Mouse (Mus musculus) intestine, embryonic 14.5 days (tissue): ENCODE measurements around the gene Naxd. TPM values are rescaled to one million over a fixed set of nuclear protein-coding genes. Genes with fewer than 3 reads are reported as not detected.
A peak's percentile ranks its signal among the peaks of the same experiment; 100 is the strongest.

Experiments
- ATAC-seq: fragments of 200-750 bp; cut with Nextera tagmentation; replicated peaks from 2 replicates; pipeline ENCODE4 v1.8.0; 2017; ENCODE audit warnings: low read depth, moderate number of reproducible peaks, moderate TSS enrichment, moderate library complexity; ENCODE audit not compliant: low FRiP score, low TSS enrichment
- DNase-seq: peaks from one replicate; pipeline ENCODE4 v3.0.0-alpha.2; 2018; ENCODE audit warnings: low spot score
- H3K27ac ChIP-seq: fragments of 300-500 bp; sonication (generic); 2 replicates; pipeline ENCODE4 v1.5.1; 2014; ENCODE audit warnings: low read depth, mild to moderate bottlenecking, control low read depth
- H3K27me3 ChIP-seq: fragments of 300-500 bp; sonication (generic); replicated peaks from 2 replicates; pipeline ENCODE4 v1.6.1; 2014; ENCODE audit warnings: low read length, control low read depth; ENCODE audit not compliant: control insufficient read depth, insufficient read depth
- H3K36me3 ChIP-seq: fragments of 300-500 bp; sonication (generic); 2 replicates; pipeline ENCODE4 v1.6.1; 2014; ENCODE audit warnings: low read length, control low read depth; ENCODE audit not compliant: control insufficient read depth, insufficient read depth
- H3K4me1 ChIP-seq: fragments of 300-500 bp; sonication (generic); replicated peaks from 2 replicates; pipeline ENCODE4 v1.6.1; 2014; ENCODE audit warnings: low read length, control low read depth, mixed read lengths; ENCODE audit not compliant: control insufficient read depth, insufficient read depth
- H3K4me2 ChIP-seq: fragments of 300-500 bp; sonication (generic); 2 replicates; pipeline ENCODE4 v1.6.1; 2014; ENCODE audit warnings: low read length
- H3K4me3 ChIP-seq: fragments of 300-500 bp; sonication (generic); 2 replicates; pipeline ENCODE4 v1.5.1; 2014; ENCODE audit warnings: low read depth, low read length, control low read depth, mixed read lengths
- H3K9ac ChIP-seq: fragments of 300-500 bp; sonication (generic); 2 replicates; pipeline ENCODE4 v1.6.1; 2014; ENCODE audit warnings: mild to moderate bottlenecking, low read length
- H3K9me3 ChIP-seq: fragments of 300-500 bp; sonication (generic); 2 replicates; pipeline ENCODE4 v1.6.1; 2016; ENCODE audit warnings: low read length, control low read depth; ENCODE audit not compliant: control insufficient read depth
- WGBS: fragments of 180-500 bp; shearing (Covaris S2); extraction: QIAGEN DNeasy Blood & Tissue Kit; methylation state at CpG from one replicate; pipeline ENCODE4 v1.1.7; 2014; 5-methylcytosine and 5-hydroxymethylcytosine counted together
- polyA plus RNA-seq: library from polyadenylated mRNA; unstranded; fragments of >200 nt; fragmentation: Nextera tagmentation; extraction: Ambion mirVana; gene quantifications from 2 replicates; pipeline ENCODE4 v1.2.1, GENCODE M21; 2014

Naxd gene
- polyA plus RNA-seq, 1 experiment from 2014 or later, result 109 TPM

- H3K4me1 ChIP-seq, result 0 out of 2 replicates have a peak, but pooled peaks cover 13% of the 10 kb centered on the region
- DNase-seq (no peak), ATAC-seq (peak; percentile 67)
- H3K27me3 ChIP-seq, result no peaks in the 10 kb centered on the region
- no peak overlapping the region for H3K4me3 ChIP-seq
- H3K27ac ChIP-seq, result no peak overlapping the region; the same call in 1 of the 2 replicates
- no peak overlapping the region for H3K4me2 ChIP-seq
- no peak overlapping the region for H3K9ac ChIP-seq
- H3K9me3 ChIP-seq, result no peaks in the 10 kb centered on the region
- no peaks in the 10 kb centered on the region for H3K36me3 ChIP-seq
- 33% methylated on average over 12 of the region's 12 CpGs for WGBS
Observed at GRCm38 (mm10) chr8:11457981-11458836, 39.1 kb upstream of the Naxd start.

DNA sequence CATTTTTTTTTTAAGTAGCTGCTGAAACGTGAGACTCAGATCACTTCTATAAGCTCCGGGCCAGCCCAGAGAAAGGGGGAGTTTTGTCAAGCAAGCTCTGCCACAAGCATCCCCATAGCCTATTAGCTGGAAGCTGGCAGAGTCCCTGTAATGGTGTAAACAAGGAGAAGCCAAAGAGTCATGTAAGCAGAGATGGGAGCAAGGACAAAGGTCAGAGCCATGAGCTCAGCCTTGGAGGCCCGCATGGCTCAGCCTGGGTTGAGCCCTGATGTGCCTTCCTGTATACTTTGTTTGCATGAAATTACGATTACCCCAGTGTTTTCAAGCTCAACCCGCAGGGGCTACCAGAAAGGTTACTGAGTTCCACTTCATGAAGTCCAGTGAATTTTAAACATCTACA is 38.3 kb upstream of the Naxd start:
- peak; percentile 60; the same call in 1 of the 2 replicates for ATAC-seq
- Histone ChIP-seq H3K9ac (no peak overlapping the region), H3K4me3 (no peak overlapping the region), H3K27ac (peak overlapping the region; percentile 52; the same call in 1 of the 2 replicates), H3K4me2 (no peak overlapping the region; the same call in 1 of the 2 replicates), H3K4me1 (0 out of 2 replicates have a peak, but pooled peaks cover 13% of the 10 kb centered on the region), H3K27me3 (no peaks in the 10 kb centered on the region), H3K36me3 (no peaks in the 10 kb centered on the region), H3K9me3 (no peaks in the 10 kb centered on the region)
- 14% methylated on average over 5 of the region's 5 CpGs for WGBS
- no peak for DNase-seq

DNA sequence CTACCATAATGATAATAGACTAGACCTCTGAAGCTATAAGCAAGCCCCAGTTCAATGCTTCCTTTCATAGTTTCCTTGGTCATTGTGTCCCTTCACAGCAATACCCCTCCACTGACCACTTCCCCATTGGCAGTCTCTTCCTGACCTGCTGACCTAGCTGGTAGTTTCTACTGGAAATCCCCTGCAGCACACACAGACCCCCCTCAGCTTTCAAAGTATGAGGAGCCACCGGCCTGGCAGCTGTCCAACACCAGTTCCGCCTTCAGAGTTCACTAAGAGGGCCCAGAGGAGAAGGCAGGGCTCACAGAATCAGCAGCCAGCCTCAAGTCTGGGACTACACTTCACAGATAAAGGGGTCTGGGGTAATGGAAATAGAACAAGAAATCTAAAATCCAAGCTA is 36.4 kb upstream of the Naxd start:
- Histone ChIP-seq H3K4me3 (no peak overlapping the region), H3K9ac (no peak overlapping the region), H3K27me3 (no peaks in the 10 kb centered on the region), H3K4me2 (no peak overlapping the region), H3K27ac (no peak overlapping the region), H3K4me1 (0 out of 2 replicates have a peak, but pooled peaks cover 13% of the 10 kb centered on the region), H3K36me3 (no peaks in the 10 kb centered on the region), H3K9me3 (no peaks in the 10 kb centered on the region)
- DNase-seq (no peak), ATAC-seq (no peak)
- WGBS, result 44% methylated on average over 2 of the region's 2 CpGs

- no peak for DNase-seq
- H3K9ac ChIP-seq, result no peak overlapping the region
- no peaks in the 10 kb centered on the region for H3K27me3 ChIP-seq
- no peaks in the 10 kb centered on the region for H3K36me3 ChIP-seq
- H3K4me3 ChIP-seq, result no peak overlapping the region
- WGBS, result 35% methylated on average over 2 of the region's 2 CpGs
- no peaks in the 10 kb centered on the region for H3K9me3 ChIP-seq
- no peak overlapping the region for H3K4me2 ChIP-seq
- ATAC-seq, result no peak
- H3K27ac ChIP-seq, result no peak overlapping the region
- H3K4me1 ChIP-seq, result 0 out of 2 replicates have a peak, but pooled peaks cover 13% of the 10 kb centered on the region
Observed at GRCm38 (mm10) chr8:11461847-11462246, 35.5 kb upstream of the Naxd start.

DNA sequence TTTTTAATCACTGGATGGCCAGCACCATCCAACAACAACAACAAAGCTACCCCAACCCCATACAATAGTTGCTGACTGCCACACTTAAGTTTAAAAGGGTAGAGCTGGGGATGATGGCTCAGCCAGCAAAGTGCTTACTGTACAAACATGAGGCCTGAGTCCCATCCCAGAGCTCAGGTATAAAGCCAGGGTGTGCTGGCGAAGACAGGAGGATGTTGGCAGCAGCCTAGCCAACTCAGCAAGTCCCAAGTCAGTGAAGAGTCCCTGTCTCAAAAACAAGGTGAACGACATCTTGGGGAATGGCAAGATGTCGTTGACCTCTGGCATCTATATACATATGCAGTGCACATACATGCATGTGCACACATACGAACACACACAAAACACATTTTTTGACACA is 34.7 kb upstream of the Naxd start:
- H3K4me2 ChIP-seq, result no peak overlapping the region
- 90% methylated on average over 4 of the region's 4 CpGs for WGBS
- no peak overlapping the region for H3K27ac ChIP-seq
- H3K27me3 ChIP-seq, result no peaks in the 10 kb centered on the region
- no peaks in the 10 kb centered on the region for H3K36me3 ChIP-seq
- ATAC-seq, result no peak
- no peaks in the 10 kb centered on the region for H3K9me3 ChIP-seq
- H3K4me3 ChIP-seq, result no peak overlapping the region
- 0 out of 2 replicates have a peak, but pooled peaks cover 13% of the 10 kb centered on the region for H3K4me1 ChIP-seq
- no peak overlapping the region for H3K9ac ChIP-seq
- DNase-seq, result no peak

GRCm38 (mm10) chr8:11463541-11463888 is 33.8 kb upstream of the Naxd start:
- H3K4me1 ChIP-seq, result 0 out of 2 replicates have a peak, but pooled peaks cover 6% of the 10 kb centered on the region

DNA sequence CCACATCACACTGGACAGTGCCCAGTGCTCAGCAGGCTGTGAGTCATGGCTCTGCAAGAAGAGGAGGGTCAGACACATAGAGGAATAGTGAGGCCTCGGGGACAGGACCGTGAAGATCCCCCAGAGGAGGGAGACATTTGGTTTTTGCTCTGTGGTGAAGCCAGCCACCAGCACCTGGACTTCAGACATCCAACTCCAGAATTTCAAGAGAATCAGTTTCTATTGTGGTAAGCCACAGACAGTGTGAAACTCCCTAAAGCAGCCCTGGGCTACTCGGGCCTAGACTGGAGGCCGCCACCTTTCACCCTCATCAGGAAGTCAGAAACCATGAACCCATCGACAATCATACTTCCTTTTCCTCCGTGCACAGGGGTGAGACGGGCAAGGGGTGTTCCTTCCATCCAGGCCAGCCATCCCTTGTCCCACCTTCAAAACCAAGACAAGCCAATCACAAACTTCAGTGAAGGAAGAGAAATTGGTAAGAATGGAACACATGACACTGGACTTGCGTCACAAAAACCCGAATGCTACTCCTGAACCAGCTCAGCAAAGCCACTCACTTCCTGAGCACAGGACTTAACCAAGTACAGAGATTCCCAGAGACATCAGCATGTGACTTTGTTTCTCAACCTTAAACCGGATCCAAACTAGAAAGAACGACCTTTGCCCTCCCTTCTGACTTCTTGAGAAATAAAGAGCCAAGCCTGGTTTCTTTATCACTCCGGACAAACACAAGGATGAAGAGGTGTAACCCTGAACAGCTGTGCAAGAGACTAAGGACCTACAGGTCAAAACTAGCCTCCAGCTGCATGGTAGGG is 33.2 kb upstream of the Naxd start:
- no peak overlapping the region for H3K4me3 ChIP-seq
- ATAC-seq (no peak), DNase-seq (no peak)
- WGBS, result 67% methylated on average over 12 of the region's 12 CpGs
- H3K4me1 ChIP-seq, result 0 out of 2 replicates have a peak, but pooled peaks cover 1% of the 10 kb centered on the region
- no peaks in the 10 kb centered on the region for H3K9me3 ChIP-seq
- H3K27ac ChIP-seq, result no peak overlapping the region
- no peaks in the 10 kb centered on the region for H3K27me3 ChIP-seq
- H3K9ac ChIP-seq, result no peak overlapping the region
- no peak overlapping the region for H3K4me2 ChIP-seq
- no peaks in the 10 kb centered on the region for H3K36me3 ChIP-seq

More at GRCm38 (mm10) chr8:11463541-11463888, 33.8 kb upstream of the Naxd start:
- no peak overlapping the region for H3K4me2 ChIP-seq
- no peak overlapping the region for H3K4me3 ChIP-seq
- ATAC-seq, result no peak
- H3K27me3 ChIP-seq, result no peaks in the 10 kb centered on the region
- no peaks in the 10 kb centered on the region for H3K9me3 ChIP-seq
- H3K9ac ChIP-seq, result no peak overlapping the region
- H3K36me3 ChIP-seq, result no peaks in the 10 kb centered on the region
- no peak overlapping the region for H3K27ac ChIP-seq
- no peak for DNase-seq
- 88% methylated on average over 2 of the region's 2 CpGs for WGBS

- Histone ChIP-seq H3K27me3 (no peaks in the 10 kb centered on the region), H3K4me2 (no peak overlapping the region), H3K4me1 (no peaks in the 10 kb centered on the region), H3K9me3 (no peaks in the 10 kb centered on the region), H3K36me3 (no peaks in the 10 kb centered on the region), H3K27ac (no peak overlapping the region), H3K4me3 (no peak overlapping the region), H3K9ac (no peak overlapping the region)
- ATAC-seq (no peak), DNase-seq (no peak)
- 67% methylated on average over 3 of the region's 3 CpGs for WGBS
Observed at GRCm38 (mm10) chr8:11464707-11464964, 32.7 kb upstream of the Naxd start.
